Mouse (Mus musculus) ES-Bruce4 (cell line): ENCODE results near the gene Lef1.

ENCODE experiments used
- CTCF ChIP-seq: IDR thresholded peaks from one replicate; pipeline ENCODE4 v1.8.1; 2011; ENCODE audit warnings: low read depth, low read length
- EP300 ChIP-seq: IDR thresholded peaks from 2 replicates; pipeline ENCODE4 v1.6.1; 2011; ENCODE audit warnings: low read depth, low read length; ENCODE audit not compliant: insufficient read depth
- POLR2A ChIP-seq: IDR thresholded peaks from one replicate; pipeline ENCODE4 v1.8.1; 2011; ENCODE audit warnings: low read length; ENCODE audit not compliant: insufficient read depth

DNA sequence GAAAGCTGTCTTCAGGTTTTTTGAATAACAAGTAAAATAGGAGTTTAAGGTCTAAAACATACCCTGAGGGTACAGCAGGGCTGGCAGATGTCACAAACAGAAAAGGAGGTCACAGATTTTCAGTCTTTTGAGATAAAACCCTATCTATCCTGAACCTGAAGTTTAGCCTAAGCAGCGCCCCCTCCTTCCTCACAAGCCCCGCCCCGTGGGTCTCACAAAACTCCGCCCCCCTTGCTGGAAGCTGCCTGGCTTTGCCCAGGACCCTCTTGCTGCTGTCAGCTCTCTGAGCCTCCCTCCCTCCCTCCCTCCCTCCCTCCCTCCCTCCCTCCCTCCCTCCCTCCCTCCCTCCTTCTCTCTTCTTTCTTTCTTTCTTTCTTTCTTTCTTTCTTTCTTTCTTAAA, 31.3 kb downstream of the Lef1 start:
- TF ChIP-seq CTCF = no peak
- no peak for TF ChIP-seq EP300
- TF ChIP-seq POLR2A = no peak
